Mouse (Mus musculus): ENCODE results near the gene Frem1.

- TF ChIP-seq HCFC1 (IDR thresholded peaks at IDR 0.05; ENCODE audit: low read depth, low read length) (no peak), E2F4 (IDR thresholded peaks at IDR 0.05; ENCODE audit: insufficient replicate concordance, low read depth, low read length) (no peak), CTCF (conservative IDR thresholded peaks at IDR 0.05 in 1 of 2, IDR thresholded peaks at IDR 0.05 in 1 of 2; ENCODE audit: low read depth in 2 of 2, low read length in 2 of 2) (no peak), GABPA (IDR thresholded peaks at IDR 0.05; ENCODE audit: insufficient replicate concordance, low read depth, low read length) (no peak), EP300 (IDR thresholded peaks at IDR 0.05; ENCODE audit: low read length) (no peak), POLR2AphosphoS2 (IDR thresholded peaks at IDR 0.05; ENCODE audit: low read depth, low read length) (no peak), CHD2 (IDR thresholded peaks at IDR 0.05; ENCODE audit: low read length) (no peak)
Measured at GRCm38 (mm10) chr4:82858431-82859010, 193.6 kb downstream of the Frem1 start.

Data from CH12.LX (cell line).